Mouse (Mus musculus) colon, adult 2 months (tissue): ENCODE measurements around the gene Uri1. TPM values are rescaled to one million over a fixed set of nuclear protein-coding genes. Genes with fewer than 3 reads are reported as not detected.

Experiments
- polyA plus RNA-seq: library from polyadenylated mRNA; depleted of rRNA; stranded (reverse); fragments of >200 nt; gene quantifications from 2 replicates; pipeline ENCODE4 v1.2.3, GENCODE M21; 2012; rRNA removed

Gene Uri1
- polyA plus RNA-seq: 7.1 and 8.0 TPM in 2 replicates

GRCm38 (mm10) chr7:38023451-38023850 lies at the start of gene Uri1:
TSS of gene Uri1 (minus strand) at chr7:38023551.

Other genes starting within 250 kb of the Uri1 start
- gene Zfp536, start 249.9 kb downstream of the Uri1 start, polyA plus RNA-seq: 2.0 and 2.1 TPM in 2 replicates
- 5.0 and 9.0 TPM in 2 replicates for gene Ccne1, start 84.0 kb upstream of the Uri1 start, polyA plus RNA-seq
- gene 1600014C10Rik, start 159.7 kb upstream of the Uri1 start, polyA plus RNA-seq: 15.2 and 21.2 TPM in 2 replicates
- gene Plekhf1, start 204.5 kb upstream of the Uri1 start, polyA plus RNA-seq: 4.2 and 5.0 TPM in 2 replicates
- 4.3 and 4.4 TPM in 2 replicates for gene Pop4, start 247.9 kb upstream of the Uri1 start, polyA plus RNA-seq